Mouse (Mus musculus) right cerebral cortex, adult 18-20 months (tissue): Measurements from ENCODE around the gene Rassf6.
A peak's percentile ranks its signal among the peaks of the same experiment; 100 is the strongest.

Experiments used
- DNase-seq: peaks from one replicate; pipeline ENCODE4 v3.0.0; 2022; ENCODE audit warnings: mixed read lengths

Rassf6 gene

GRCm38 (mm10) chr5:90640286-90641217, at the start of gene Rassf6:
Gene Rassf6, minus strand, starts transcription at chr5:90640657.
- no peak for DNase-seq

DNA sequence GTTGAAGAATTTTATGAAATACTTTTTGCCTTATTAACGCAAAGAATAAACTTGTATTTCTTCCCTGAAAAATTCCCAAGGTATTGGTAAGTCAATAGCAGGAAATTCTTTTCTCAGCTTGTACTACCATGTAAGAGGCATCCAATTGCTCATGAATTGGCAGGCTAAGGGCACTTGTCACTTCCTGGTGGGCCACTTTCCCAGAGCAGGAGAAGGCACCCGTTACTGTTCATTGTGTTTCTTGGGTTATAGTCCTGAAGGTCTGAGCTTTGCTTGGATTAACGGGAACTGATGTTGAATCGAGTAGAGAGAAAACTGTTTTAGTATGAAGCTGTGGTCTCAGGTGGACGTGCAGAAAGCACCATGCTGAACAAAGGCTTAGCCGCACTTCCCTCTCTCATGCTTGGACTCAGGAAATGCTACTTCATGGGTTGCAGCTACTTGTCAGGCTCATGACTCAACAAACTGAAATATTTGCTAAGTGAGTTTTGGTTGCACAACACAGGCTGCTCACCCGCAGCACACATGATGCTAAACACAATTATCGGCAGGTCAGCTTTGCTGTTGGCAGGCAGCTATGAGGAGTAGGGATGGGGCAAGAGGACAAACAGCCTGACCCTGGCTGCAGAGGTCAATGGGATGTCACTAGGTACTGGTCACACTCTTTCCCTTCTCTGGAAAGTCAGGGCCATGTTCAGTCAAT, 49.1 kb upstream of the Rassf6 start:
- no peak for DNase-seq

- no peak for DNase-seq
These were observed 47.5 kb upstream of the Rassf6 start for GRCm38 (mm10) chr5:90687913-90688312.

DNA sequence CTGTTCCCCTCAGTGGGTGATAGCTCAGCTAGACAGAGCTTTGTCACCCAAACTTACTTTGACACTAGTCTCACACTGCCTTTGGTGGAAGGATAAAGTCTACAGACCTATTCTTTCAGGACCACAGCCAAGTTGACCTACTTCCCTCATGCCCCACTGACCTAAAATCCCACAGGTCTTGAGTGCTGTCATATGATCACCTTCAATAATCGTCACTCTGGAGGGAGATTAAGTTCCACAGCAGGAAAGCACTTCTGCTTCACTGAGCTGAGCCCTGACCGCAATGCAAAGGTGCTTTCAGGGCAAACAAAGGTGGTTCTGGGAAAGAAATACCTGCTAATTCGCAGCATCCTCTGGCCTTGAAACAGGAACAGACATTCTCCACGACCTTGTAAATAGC, 44.5 kb upstream of the Rassf6 start:
- DNase-seq: no peak

DNA sequence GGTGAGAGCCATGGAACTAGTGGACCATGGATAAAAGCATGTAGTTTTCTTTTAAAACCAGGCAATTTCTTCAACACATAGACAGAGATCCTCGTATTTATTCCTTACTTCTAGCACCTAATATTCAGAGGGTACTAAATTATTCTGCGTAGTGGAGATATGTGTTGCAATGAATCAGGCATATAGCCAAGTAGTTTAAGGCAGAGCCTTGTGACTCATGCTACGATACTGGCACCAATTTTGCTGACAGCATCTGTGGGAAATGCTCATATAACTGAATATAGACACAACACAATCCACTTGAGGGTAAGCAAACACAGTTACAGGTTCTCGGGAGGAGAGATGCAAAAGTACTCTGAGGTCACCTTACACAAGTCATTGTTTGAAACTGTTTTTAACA, 41.4 kb upstream of the Rassf6 start:
- no peak for DNase-seq

GRCm38 (mm10) chr5:90677560-90677959, 37.1 kb upstream of the Rassf6 start:
- no peak for DNase-seq

DNA sequence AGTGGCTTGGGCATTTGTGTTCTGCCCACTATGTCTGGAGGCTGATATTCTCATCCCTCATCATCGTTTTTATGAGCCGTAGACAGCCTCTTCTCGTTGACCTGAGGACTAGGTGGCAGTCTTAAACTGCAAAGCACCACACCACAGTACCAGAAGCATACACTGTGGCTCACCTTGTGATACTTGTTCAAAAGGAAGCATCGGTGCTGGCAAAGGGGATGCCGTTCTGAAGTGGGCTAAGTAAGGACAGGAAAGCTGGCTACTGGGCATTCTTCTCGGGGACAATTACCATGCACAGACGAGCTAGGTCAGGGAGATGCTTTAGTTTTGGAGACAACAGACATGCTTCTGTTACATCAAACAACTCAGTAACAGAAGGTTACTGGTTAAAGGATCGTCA, 21.4 kb upstream of the Rassf6 start:
- DNase-seq: no peak

GRCm38 (mm10) chr5:90661436-90661835, 21.0 kb upstream of the Rassf6 start:
- peak; percentile 22 for DNase-seq

DNA sequence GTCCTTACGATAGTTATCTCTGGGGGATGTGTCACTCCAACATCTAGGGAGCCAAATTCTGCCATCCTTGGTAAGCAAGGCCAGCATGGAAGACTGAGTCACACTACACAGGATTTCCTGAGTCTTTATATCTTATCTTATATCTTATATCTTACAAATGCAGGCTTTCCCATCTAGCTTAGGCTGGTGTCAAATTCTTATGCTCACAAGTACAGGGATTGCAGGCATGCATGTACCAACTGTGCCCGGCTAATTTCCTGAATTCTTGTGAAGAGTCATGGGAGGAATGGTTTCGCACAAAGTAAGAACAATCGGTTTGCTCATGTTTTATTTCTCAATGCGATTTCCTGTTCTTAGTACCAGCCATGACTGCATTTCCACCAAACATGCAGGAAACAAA, 20.0 kb upstream of the Rassf6 start:
- DNase-seq: no peak

GRCm38 (mm10) chr5:90656681-90657080, 16.2 kb upstream of the Rassf6 start:
- DNase-seq: no peak

GRCm38 (mm10) chr5:90655891-90656290, 15.4 kb upstream of the Rassf6 start:
- DNase-seq: no peak

DNA sequence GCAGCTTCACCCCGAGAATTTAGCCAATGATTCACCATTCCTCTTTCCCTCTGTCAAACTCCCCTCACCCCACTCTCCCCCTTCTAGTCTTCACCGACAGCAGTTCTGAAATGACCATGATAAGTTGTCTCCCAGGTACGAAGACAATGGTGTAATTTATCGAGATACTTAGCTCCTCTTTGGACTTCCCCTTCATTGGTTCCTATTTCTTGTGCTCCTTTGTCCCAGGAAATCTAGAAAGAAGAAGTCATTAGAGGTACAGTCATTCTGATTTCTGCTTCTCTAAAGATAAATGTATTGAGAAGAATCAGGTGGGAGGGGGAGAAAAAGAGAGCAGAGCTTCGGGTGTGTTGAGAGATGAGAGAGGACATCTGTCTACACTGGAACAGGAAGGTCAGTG, 14.3 kb upstream of the Rassf6 start:
- DNase-seq: no peak

DNA sequence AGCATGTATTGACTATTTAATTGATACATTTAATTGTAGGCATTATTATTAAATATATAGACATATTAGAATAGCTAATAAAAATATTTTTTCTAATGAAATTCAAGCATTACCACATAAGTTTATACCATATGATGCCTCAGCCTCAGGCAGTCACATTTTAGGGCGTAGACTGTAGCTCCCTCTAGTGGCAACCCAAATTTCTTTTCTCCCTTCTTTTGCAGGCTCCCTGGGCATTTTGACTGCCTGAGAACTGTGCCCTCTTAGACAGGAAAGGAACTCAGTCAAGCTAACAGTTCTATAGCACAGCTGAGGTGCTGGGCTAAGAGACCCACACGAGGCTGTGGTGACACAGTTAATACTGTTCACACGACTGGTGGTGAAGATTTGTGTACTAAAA, 12.3 kb upstream of the Rassf6 start:
- peak; percentile 68 for DNase-seq

- no peak for DNase-seq
These were observed 10.2 kb upstream of the Rassf6 start for GRCm38 (mm10) chr5:90650466-90651150.

DNA sequence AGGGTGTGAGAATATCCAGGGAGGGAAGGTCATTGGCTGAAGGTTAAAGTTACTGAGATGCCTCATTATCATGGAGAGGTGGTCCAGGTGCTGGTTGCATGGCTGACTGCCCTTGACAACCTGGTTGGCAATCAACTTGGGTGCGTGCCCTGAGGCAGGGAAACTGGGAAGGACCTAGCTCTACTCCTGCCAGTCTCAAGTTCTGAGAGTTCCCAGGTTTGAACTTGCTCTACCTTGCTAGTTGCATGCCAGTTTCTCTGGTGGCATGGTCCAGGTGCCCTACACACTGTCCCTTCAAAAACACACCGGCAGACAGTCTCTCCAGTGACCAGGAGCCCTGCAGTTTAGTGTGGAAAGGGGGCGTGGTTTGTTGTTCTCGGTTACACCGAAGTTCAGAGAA, 7.0 kb upstream of the Rassf6 start:
- DNase-seq: no peak

DNA sequence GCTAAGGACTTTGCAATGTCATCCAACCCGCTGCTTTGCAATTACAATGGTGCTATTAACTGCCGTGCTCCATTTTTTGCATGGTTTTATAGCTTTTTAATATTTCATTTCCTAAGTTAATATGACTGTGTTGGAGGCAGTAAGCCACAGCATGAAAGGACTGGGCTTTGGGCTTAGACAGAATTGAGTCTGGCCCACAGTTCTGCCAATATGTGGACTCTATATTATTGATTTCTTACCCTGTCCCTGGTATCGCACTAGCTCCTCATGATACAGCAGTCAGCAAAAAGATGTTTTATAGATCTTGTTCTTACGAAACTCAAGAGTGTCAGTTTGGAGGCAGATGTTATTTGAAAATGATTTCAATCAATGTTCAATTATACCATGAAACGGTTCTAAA, 5.9 kb upstream of the Rassf6 start:
- no peak for DNase-seq

GRCm38 (mm10) chr5:90645579-90645978, 5.1 kb upstream of the Rassf6 start:
- no peak for DNase-seq

- no peak for DNase-seq
These were observed 757 bp upstream of the Rassf6 start for GRCm38 (mm10) chr5:90641218-90641610.

DNA sequence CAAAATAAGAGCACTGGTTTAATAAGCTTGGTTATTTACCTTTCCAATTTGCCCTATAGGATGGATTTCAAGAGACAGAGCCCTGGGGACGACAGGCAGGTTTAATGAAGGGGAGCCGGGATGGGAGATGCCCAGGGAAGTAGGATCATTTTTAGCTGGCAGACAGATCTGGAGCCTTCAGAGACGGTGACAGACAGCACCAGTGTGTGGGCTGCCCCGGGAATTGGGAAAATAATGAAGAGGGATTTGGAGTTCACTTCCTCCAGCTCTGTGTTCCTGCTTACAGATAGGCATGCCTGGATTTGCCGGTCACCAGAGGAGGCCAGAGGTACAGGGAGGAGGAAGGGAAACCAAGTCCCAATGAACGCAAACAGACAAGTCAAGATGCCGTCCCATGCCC, 5.6 kb downstream of the Rassf6 start:
- no peak for DNase-seq

DNA sequence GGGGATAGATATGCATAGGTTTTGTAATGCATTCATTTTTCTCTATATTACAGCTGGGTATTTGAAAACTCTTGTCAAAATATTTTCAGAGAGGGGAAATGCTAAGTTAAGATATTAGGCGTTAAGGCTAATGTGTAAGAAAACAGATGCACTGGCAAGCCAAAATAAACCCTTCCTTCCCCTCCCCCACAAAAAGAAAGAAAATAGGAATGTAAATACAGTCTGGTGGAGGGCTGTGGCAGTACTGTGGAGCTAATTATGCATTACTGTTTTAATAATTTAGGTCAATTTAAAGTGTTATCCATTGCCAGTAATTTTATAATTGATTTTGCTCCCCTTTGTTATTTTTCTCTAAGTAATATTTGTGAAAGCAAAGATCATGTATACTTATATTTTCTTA, 11.9 kb downstream of the Rassf6 start:
- no peak for DNase-seq

DNA sequence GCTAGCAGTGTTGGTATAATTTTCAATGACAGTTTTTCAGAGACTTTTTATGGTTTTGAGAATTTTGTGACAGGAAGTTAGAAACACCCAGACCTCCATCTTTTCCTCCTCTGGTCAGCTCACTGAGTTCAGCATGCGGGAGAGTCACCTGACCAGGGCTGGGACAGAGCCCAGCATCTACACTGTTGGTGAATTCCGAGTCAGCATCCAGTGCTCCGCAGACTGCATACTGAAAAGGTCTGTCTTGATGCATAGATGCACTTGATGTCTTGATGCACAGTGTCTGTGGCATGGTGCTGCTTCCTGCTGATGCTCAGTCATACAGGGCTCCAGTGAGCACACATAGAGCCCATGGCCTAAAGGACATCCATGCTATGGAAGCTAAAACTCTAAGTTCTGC, 12.4 kb downstream of the Rassf6 start:
- DNase-seq: no peak

DNA sequence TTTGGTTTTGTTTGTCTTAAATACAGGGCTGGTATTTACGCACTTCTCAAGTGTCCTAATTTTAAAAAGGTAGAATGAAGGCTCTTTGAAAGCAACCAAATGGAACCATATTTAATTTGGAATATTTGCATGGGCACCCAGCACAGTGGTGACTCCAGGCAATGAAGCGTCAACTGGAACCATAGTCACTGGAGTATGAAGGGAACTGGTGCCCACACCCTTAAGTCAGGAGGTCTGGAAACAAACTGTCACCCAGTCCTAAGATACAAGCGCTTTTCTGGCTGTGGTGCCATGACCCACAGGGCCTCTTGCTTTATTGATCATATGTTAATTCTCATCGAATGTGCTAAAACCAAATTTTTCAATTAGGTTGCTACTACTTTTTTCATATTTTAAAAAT, 13.0 kb downstream of the Rassf6 start:
- no peak for DNase-seq

DNA sequence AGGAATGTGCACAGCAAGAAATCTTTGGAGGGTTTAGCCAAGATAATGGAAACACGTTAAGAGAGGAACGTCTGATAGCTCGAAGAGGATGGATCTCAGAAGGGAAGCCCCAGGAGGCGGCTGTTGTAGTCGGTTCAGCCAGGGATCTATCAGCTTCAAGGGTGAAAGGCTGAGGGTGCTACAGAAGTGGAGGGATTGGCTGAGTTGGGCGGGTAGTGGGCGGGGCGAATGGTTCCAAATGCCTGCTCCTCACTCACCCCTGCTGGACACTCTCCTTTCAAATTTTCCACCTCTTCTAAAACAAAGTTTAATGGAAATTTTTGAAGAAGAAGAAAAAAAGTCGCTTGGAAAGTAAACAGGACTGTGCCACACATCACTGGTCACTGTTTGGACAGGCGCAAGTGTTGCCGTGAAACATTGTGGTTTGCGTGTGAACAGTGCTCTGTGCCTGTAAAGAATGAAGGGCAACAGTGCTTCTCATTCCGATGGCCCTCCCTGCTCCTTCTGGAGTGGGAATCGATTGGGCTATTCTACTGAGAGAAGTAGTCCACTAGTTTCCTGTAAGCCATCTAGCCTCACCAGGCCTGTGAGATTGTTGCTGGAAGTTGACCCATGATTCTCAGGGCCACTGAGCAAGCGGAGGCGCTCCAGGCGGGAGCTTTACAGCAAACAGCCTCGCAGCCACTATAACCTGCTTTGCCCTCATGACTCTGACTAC, 15.6 kb downstream of the Rassf6 start:
- DNase-seq: no peak
